Mouse (Mus musculus) megakaryocyte, embryonic 14.5 days (primary cell): ENCODE data around the gene Guk1.

Experiments
- FLI1 ChIP-seq: IDR thresholded peaks from 2 replicates; pipeline ENCODE4 v1.6.1; 2012; ENCODE audit warnings: low read length, inconsistent platforms, mixed read lengths
- GATA1 ChIP-seq: IDR thresholded peaks from 3 replicates; pipeline ENCODE4 v1.6.1; 2012; ENCODE audit warnings: mixed read lengths, low read length, inconsistent platforms, borderline replicate concordance

- no peak for TF ChIP-seq GATA1
- no peak for TF ChIP-seq FLI1
Observed at GRCm38 (mm10) chr11:59238525-59239427, 46.8 kb upstream of the Guk1 start.
